In genomic region chr14:56628336-56628735, GRCm38 (mm10) we compare ENCODE assay signal across 17 mouse cellular contexts. TPM values are rescaled to one million over a fixed set of nuclear protein-coding genes. Genes with fewer than 3 reads are reported as not detected.
DNase-seq lines count a peak whose midpoint lies in the region; ATAC-seq and TF ChIP-seq lines count a peak whose summit lies in the region.
"Had no signal": no experiment of that assay in that cellular context is flagged by ENCODE, and none has a peak within 500 bp of the region (broad histone marks: within the 10 kb centered on the region; RNA-seq: fewer than 3 reads in every experiment).

No protein-coding gene starts in this region.

- H3K36me3 ChIP-seq in thymus, adult 2 months (ENCODE audit: control insufficient read depth, insufficient read depth, low read length): peaks cover 4% of the 10 kb centered on the region
- no peaks in the 10 kb centered on the region for H3K36me3 ChIP-seq in hindbrain, embryonic 13.5 days
- no peaks in the 10 kb centered on the region; the same call in 1 of the 2 replicates for H3K36me3 ChIP-seq in liver, embryonic 11.5 days (ENCODE audit: control insufficient read depth, insufficient read depth, low read length)
- H3K36me3 ChIP-seq: forebrain, embryonic 15.5 days had no signal

- no peak for TF ChIP-seq POLR2A in brain, embryonic 14.5 days (IDR thresholded peaks at IDR 0.05; ENCODE audit: borderline replicate concordance, extremely low read depth, insufficient read depth, insufficient read length, poor library complexity, severe bottlenecking)
- TF ChIP-seq POLR2A in thymus, adult 2 months (IDR thresholded peaks at IDR 0.05; ENCODE audit: control insufficient read depth, extremely low read depth, insufficient read depth, low read length, poor library complexity): no peak

- 100% methylated on average over 3 of the region's 3 CpGs for WGBS in thymus, adult 2 months
- 94% methylated on average over 3 of the region's 3 CpGs for WGBS in hindbrain, embryonic 13.5 days
- 87% methylated on average over 3 of the region's 3 CpGs for WGBS in liver, embryonic 11.5 days

- DNase-seq in NIH3T3 (ENCODE audit: low read depth): peak; percentile 2
- peak; percentile 19 for DNase-seq in brain, embryonic 14.5 days (ENCODE audit: low read depth)
- peak; percentile 23 to 44 for DNase-seq in layer of hippocampus, adult 8-10 months (ENCODE audit: low spot score in 2 of 2)
- peak; percentile 38 for DNase-seq in right cerebral cortex, adult 18-20 months
- no peak for DNase-seq in thymus, adult 2 months
- DNase-seq in liver, embryonic 11.5 days (ENCODE audit: low spot score): no peak
- no peak for DNase-seq in heart, postnatal 14 days
- DNase-seq: adrenal gland, adult 2 months; cerebellum, adult 8-10 months; liver; lung, embryonic 14.5 days had no signal

- H3K27ac ChIP-seq in thymus, adult 2 months (ENCODE audit: control insufficient read depth, insufficient read depth, low read length): no peak overlapping the region
- no peak overlapping the region for H3K27ac ChIP-seq in hindbrain, embryonic 13.5 days
- no peak overlapping the region for H3K27ac ChIP-seq in liver, embryonic 11.5 days (ENCODE audit: low read depth, low read length)
- H3K27ac ChIP-seq: forebrain, embryonic 15.5 days; heart, embryonic 13.5 days; kidney, embryonic 15.5 days; left cerebral cortex, adult 2 months; stomach, postnatal 0 days had no signal

- H3K4me3 ChIP-seq in thymus, adult 2 months (ENCODE audit: control insufficient read depth, insufficient read depth, low read length): no peak overlapping the region
- H3K4me3 ChIP-seq in hindbrain, embryonic 13.5 days: no peak overlapping the region
- H3K4me3 ChIP-seq in liver, embryonic 11.5 days (ENCODE audit: low read depth, low read length): no peak overlapping the region
- H3K4me3 ChIP-seq: forebrain, embryonic 15.5 days; heart, embryonic 13.5 days; kidney, embryonic 15.5 days; left cerebral cortex, adult 2 months had no signal

- H3K9me3 ChIP-seq in hindbrain, embryonic 13.5 days: no peaks in the 10 kb centered on the region
- H3K9me3 ChIP-seq in liver, embryonic 11.5 days (ENCODE audit: control insufficient read depth, low read length): no peaks in the 10 kb centered on the region
- H3K9me3 ChIP-seq: forebrain, embryonic 15.5 days; heart, embryonic 13.5 days; kidney, embryonic 15.5 days had no signal

- H3K4me1 ChIP-seq in thymus, adult 2 months (replicated peaks; ENCODE audit: control insufficient read depth, insufficient read depth, low read length): no peaks in the 10 kb centered on the region
- no peaks in the 10 kb centered on the region for H3K4me1 ChIP-seq in hindbrain, embryonic 13.5 days (replicated peaks)
- no peaks in the 10 kb centered on the region for H3K4me1 ChIP-seq in liver, embryonic 11.5 days (replicated peaks; ENCODE audit: control insufficient read depth, insufficient read depth, low read length)
- H3K4me1 ChIP-seq: forebrain, embryonic 15.5 days; heart, embryonic 13.5 days had no signal

- H3K9ac ChIP-seq in hindbrain, embryonic 13.5 days: no peak overlapping the region
- no peak overlapping the region for H3K9ac ChIP-seq in liver, embryonic 11.5 days (ENCODE audit: low read depth, low read length)
- H3K9ac ChIP-seq: forebrain, embryonic 15.5 days; heart, embryonic 13.5 days; kidney, embryonic 15.5 days; lung, embryonic 14.5 days had no signal

- no peak for ATAC-seq in hindbrain, embryonic 13.5 days (ENCODE audit: low FRiP score)
- no peak for ATAC-seq in liver, embryonic 11.5 days (replicated peaks; ENCODE audit: low FRiP score)
- ATAC-seq: forebrain, embryonic 15.5 days had no signal

- no peaks in the 10 kb centered on the region for H3K27me3 ChIP-seq in thymus, adult 2 months (ENCODE audit: control insufficient read depth, insufficient read depth, low read length)
- H3K27me3 ChIP-seq in hindbrain, embryonic 13.5 days: no peaks in the 10 kb centered on the region
- H3K27me3 ChIP-seq in liver, embryonic 11.5 days (replicated peaks; ENCODE audit: control insufficient read depth, insufficient read depth, low read length): no peaks in the 10 kb centered on the region
- H3K27me3 ChIP-seq: forebrain, embryonic 15.5 days; heart, embryonic 13.5 days; kidney, embryonic 15.5 days had no signal

- H3K4me2 ChIP-seq in hindbrain, embryonic 13.5 days: no peak overlapping the region
- H3K4me2 ChIP-seq in liver, embryonic 11.5 days: no peak overlapping the region
- H3K4me2 ChIP-seq: forebrain, embryonic 15.5 days; heart, embryonic 13.5 days; kidney, embryonic 15.5 days; lung, embryonic 14.5 days had no signal

- TF ChIP-seq CTCF in brain, embryonic 14.5 days (IDR thresholded peaks at IDR 0.05; ENCODE audit: borderline replicate concordance, extremely low read depth, insufficient read depth, insufficient read length): no peak
- TF ChIP-seq CTCF in thymus, adult 2 months (IDR thresholded peaks at IDR 0.05; ENCODE audit: borderline replicate concordance, control insufficient read depth, extremely low read depth, insufficient read depth, low read length, poor library complexity): no peak

- intact Hi-C loops in heart, postnatal 14 days (cut with DNase I): no loop called here

RNA-seq across cellular contexts. Expression of gene Mphosph8, which starts 39.7 kb away (rescaled TPM):
- polyA plus RNA-seq in brain, embryonic 14.5 days (2012; rRNA removed): 27.5 and 31.7 TPM in 2 replicates
- total RNA-seq in layer of hippocampus, adult 8-10 months (2022): 10 to 100 TPM; 46.5 to 73.2 (median 62.1) TPM
- 5.3 and 6.9 TPM in 2 replicates for polyA plus RNA-seq in thymus, adult 2 months (2012; rRNA removed)
- polyA plus RNA-seq in hindbrain, embryonic 13.5 days (2015; fragmentation: Nextera tagmentation; extraction: Ambion mirVana): 48.2 and 48.5 TPM in 2 replicates
- 23.8 and 30.9 TPM in 2 replicates for polyA plus RNA-seq in liver, embryonic 11.5 days (2014; fragmentation: Nextera tagmentation; extraction: Ambion mirVana)
- total RNA-seq in heart, postnatal 14 days (2021): 10 to 100 TPM; 23.9 to 26.8 TPM

RNA-seq across cellular contexts. Expression of gene Parp4, which starts 52.9 kb away (rescaled TPM):
- polyA plus RNA-seq in brain, embryonic 14.5 days (2012; rRNA removed): 1.4 and 2.3 TPM in 2 replicates
- total RNA-seq in layer of hippocampus, adult 8-10 months (2022): 10 to 100 TPM in 1 of 4 experiments, 1 to 10 TPM in 3; 5.7 to 10.6 (median 7.4) TPM
- polyA plus RNA-seq in thymus, adult 2 months (2012; rRNA removed): 9.2 and 11.3 TPM in 2 replicates
- polyA plus RNA-seq in hindbrain, embryonic 13.5 days (2015; fragmentation: Nextera tagmentation; extraction: Ambion mirVana): 1.6 and 1.7 TPM in 2 replicates
- 2.5 and 3.0 TPM in 2 replicates for polyA plus RNA-seq in liver, embryonic 11.5 days (2014; fragmentation: Nextera tagmentation; extraction: Ambion mirVana)
- total RNA-seq in heart, postnatal 14 days (2021): 10 to 100 TPM; 26.5 to 26.7 TPM

RNA-seq across cellular contexts. Expression of gene Cenpj, which starts 53.1 kb away (rescaled TPM):
- 6.9 and 7.1 TPM in 2 replicates for polyA plus RNA-seq in brain, embryonic 14.5 days (2012; rRNA removed)
- total RNA-seq in layer of hippocampus, adult 8-10 months (2022): 1 to 10 TPM; 1.8 to 5.4 (median 3.3) TPM
- 4.3 and 6.3 TPM in 2 replicates for polyA plus RNA-seq in thymus, adult 2 months (2012; rRNA removed)
- 7.3 and 8.2 TPM in 2 replicates for polyA plus RNA-seq in hindbrain, embryonic 13.5 days (2015; fragmentation: Nextera tagmentation; extraction: Ambion mirVana)
- polyA plus RNA-seq in liver, embryonic 11.5 days (2014; fragmentation: Nextera tagmentation; extraction: Ambion mirVana): 9.8 and 11.1 TPM in 2 replicates
- total RNA-seq in heart, postnatal 14 days (2021): 1 to 10 TPM; 2.7 to 3.5 TPM

Comparison
In these comparisons a context has a peak if more than half of its experiments do, and no peak if none do; other contexts are left out.
1. DNase-seq: peak in NIH3T3 (single experiment), brain, embryonic 14.5 days (single experiment), layer of hippocampus, adult 8-10 months (2 of 2) and right cerebral cortex, adult 18-20 months (single experiment); none in thymus, adult 2 months (single experiment), liver, embryonic 11.5 days (single experiment) and heart, postnatal 14 days (0 of 2).